Mouse (Mus musculus) forebrain, embryonic 12.5 days (tissue): ENCODE results near the gene Fgfr2. TPM values are rescaled to one million over a fixed set of nuclear protein-coding genes. Genes with fewer than 3 reads are reported as not detected.

Experiments used
- ATAC-seq: fragments of 200-750 bp; cut with Nextera tagmentation; 2 replicates; pipeline ENCODE4 v1.8.0; 2017; ENCODE audit warnings: moderate TSS enrichment; ENCODE audit not compliant: low FRiP score
- H3K27ac ChIP-seq: fragments of 300-500 bp; sonication (generic); 2 replicates; pipeline ENCODE4 v1.5.1; 2016; ENCODE audit warnings: mild to moderate bottlenecking
- H3K27me3 ChIP-seq: fragments of 300-500 bp; sonication (generic); 2 replicates; pipeline ENCODE4 v1.6.1; 2016; ENCODE audit warnings: mild to moderate bottlenecking
- H3K36me3 ChIP-seq: fragments of 300-500 bp; sonication (generic); replicated peaks from 2 replicates; pipeline ENCODE4 v1.6.1; 2016; ENCODE audit warnings: mild to moderate bottlenecking
- H3K4me1 ChIP-seq: fragments of 300-500 bp; sonication (generic); 2 replicates; pipeline ENCODE4 v1.6.1; 2016
- H3K4me2 ChIP-seq: fragments of 300-500 bp; sonication (generic); 2 replicates; pipeline ENCODE4 v1.6.1; 2016; ENCODE audit warnings: mild to moderate bottlenecking, moderate library complexity
- H3K4me3 ChIP-seq: fragments of 300-500 bp; sonication (generic); replicated peaks from 2 replicates; pipeline ENCODE4 v1.5.1; 2016; ENCODE audit warnings: mild to moderate bottlenecking
- H3K9ac ChIP-seq: fragments of 300-500 bp; sonication (generic); 2 replicates; pipeline ENCODE4 v1.6.1; 2016; ENCODE audit warnings: mild to moderate bottlenecking
- H3K9me3 ChIP-seq: fragments of 300-500 bp; sonication (generic); 2 replicates; pipeline ENCODE4 v1.6.1; 2016
- WGBS: fragments of 180-500 bp; shearing (Covaris S2); methylation state at CpG from one replicate; pipeline ENCODE4 v1.1.7; 2016; 5-methylcytosine and 5-hydroxymethylcytosine counted together
- polyA plus RNA-seq: library from polyadenylated mRNA; unstranded; fragments of >200 nt; fragmentation: Nextera tagmentation; extraction: Ambion mirVana; gene quantifications from 2 replicates; pipeline ENCODE4 v1.2.1, GENCODE M21; 2016

The Fgfr2 gene
- polyA plus RNA-seq, 1 experiment from 2014 or later: 89.6 TPM

DNA sequence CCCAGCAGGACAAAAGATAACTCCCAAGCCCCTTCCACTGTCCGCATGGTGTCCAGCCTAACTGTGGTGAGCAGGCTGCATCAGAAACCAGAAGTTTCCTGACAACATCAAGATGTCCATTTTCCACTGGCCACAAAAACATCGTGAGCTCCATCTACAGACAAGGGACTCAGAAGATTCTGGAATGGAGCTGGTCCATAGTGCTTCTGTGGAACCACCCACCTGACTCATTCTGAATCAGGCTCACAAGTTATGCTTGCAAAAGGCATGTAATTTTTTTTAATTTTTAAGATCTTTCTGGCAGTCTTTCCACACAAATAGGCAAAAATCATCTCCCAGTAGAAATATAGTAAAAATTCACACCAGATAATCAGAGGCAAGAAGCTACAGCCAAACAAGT is 2935.0 kb downstream of the Fgfr2 start:
- peaks cover 53% of the 10 kb centered on the region for H3K36me3 ChIP-seq

DNA sequence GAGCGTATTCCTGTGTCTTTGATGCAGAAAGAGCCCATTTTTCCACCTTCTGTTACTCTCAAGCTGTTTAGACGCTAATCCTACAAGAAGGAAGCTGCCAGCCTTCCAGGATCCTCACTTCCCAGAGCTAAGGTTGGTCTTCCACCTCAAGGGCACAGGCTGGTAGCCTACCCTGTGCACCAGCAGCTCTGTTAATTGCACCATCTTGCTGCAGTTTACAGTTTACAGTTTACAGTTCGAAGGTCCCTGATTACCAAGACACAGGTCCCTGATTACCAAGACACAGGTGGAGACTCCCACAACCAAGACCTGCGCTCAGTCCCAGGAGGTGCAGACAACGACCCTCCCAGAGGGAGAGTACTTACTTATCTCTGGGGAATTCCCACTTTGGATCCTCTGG is 2938.3 kb downstream of the Fgfr2 start:
- H3K4me1 ChIP-seq: peaks cover 18% of the 10 kb centered on the region
- ATAC-seq: no peak
- peaks cover 53% of the 10 kb centered on the region for H3K36me3 ChIP-seq
- no peak overlapping the region for H3K9ac ChIP-seq
- H3K27me3 ChIP-seq: no peaks in the 10 kb centered on the region
- H3K4me3 ChIP-seq: no peak overlapping the region
- H3K9me3 ChIP-seq: no peaks in the 10 kb centered on the region
- 86% methylated on average over 5 of the region's 5 CpGs for WGBS
- no peak overlapping the region for H3K27ac ChIP-seq
- H3K4me2 ChIP-seq: no peak overlapping the region

More for the DNA sequence above, 2935.0 kb downstream of the Fgfr2 start:
- 92% methylated on average over 2 of the region's 2 CpGs for WGBS
- no peak overlapping the region for H3K4me3 ChIP-seq
- no peak overlapping the region for H3K27ac ChIP-seq
- H3K4me2 ChIP-seq: no peak overlapping the region
- ATAC-seq: no peak
- peaks cover 4% of the 10 kb centered on the region; the same call in 1 of the 2 replicates for H3K4me1 ChIP-seq
- no peaks in the 10 kb centered on the region for H3K9me3 ChIP-seq
- no peaks in the 10 kb centered on the region for H3K27me3 ChIP-seq
- no peak overlapping the region for H3K9ac ChIP-seq

DNA sequence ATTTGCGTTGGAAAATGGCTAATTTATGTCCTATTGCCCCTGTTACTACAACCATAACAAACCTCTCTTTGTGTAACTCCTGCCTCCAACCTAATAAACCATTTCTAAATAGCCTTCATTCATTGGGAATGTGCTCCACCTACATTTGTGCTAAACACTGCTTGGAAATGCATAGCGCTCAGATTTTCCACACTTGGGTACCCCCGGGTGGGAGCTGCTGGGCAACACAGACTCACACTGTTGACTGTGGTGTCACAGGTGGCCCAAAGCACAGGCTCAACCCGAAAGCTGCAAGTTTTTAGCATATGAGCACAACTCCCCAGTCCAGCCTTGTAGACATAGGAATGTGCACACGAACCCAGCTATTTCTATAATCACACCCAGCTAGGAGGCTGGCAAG is 2939.2 kb downstream of the Fgfr2 start:
- H3K4me2 ChIP-seq: no peak overlapping the region
- H3K9ac ChIP-seq: no peak overlapping the region
- ATAC-seq: no peak
- no peak overlapping the region for H3K27ac ChIP-seq
- peaks cover 53% of the 10 kb centered on the region for H3K36me3 ChIP-seq
- peaks cover 18% of the 10 kb centered on the region for H3K4me1 ChIP-seq
- no peaks in the 10 kb centered on the region for H3K27me3 ChIP-seq
- no peak overlapping the region for H3K4me3 ChIP-seq
- no peaks in the 10 kb centered on the region for H3K9me3 ChIP-seq
- WGBS: 61% methylated on average over 5 of the region's 5 CpGs

DNA sequence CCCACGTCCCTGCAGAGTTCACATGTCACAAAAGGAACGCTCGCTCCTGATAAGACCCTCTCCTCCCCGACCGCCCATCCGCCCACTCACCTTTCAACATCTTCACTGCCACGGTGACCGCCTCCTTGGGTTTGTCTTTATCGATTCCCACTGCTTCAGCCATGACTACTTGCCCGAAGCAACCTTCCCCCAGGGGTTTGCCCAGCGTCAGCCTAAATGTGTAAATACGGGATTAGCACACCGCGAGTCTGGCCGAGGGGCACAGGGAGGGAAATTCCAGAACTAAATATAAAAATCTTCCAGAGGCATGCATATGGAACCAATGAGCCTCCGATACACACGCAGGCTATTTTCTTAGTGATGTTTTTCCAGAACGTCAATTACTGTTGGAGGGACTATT is 2940.6 kb downstream of the Fgfr2 start:
- ATAC-seq: no peak
- no peaks in the 10 kb centered on the region for H3K27me3 ChIP-seq
- peaks cover 18% of the 10 kb centered on the region for H3K4me1 ChIP-seq
- H3K4me3 ChIP-seq: no peak overlapping the region
- no peaks in the 10 kb centered on the region for H3K9me3 ChIP-seq
- WGBS: 23% methylated on average over 18 of the region's 18 CpGs
- H3K36me3 ChIP-seq: peaks cover 65% of the 10 kb centered on the region
- H3K4me2 ChIP-seq: no peak overlapping the region
- H3K9ac ChIP-seq: no peak overlapping the region
- H3K27ac ChIP-seq: no peak overlapping the region

DNA sequence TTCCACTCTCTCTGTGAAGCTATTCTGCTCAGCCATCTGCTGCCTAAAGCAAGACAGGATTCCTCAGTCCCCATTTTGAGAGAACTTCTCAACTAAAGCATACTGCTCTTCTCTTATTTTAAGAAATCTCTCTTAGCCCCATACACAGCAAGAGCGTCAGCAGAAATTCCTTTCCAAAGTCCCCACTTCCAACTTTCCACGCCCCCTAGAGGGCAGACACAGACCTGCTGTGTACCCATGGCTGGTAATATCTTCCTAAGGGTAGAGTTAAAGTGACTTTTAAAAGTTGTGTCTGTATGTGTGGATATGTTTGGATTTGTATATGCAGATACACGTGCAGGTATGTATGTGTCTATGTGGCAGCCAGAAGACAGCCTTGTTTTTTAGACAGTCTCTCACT is 2944.2 kb downstream of the Fgfr2 start:
- Histone ChIP-seq H3K36me3 (peaks cover 60% of the 10 kb centered on the region), H3K4me2 (no peak overlapping the region), H3K27ac (no peak overlapping the region), H3K4me3 (no peak overlapping the region), H3K9ac (no peak overlapping the region), H3K4me1 (peaks cover 17% of the 10 kb centered on the region), H3K9me3 (no peaks in the 10 kb centered on the region), H3K27me3 (no peaks in the 10 kb centered on the region)
- ATAC-seq: no peak
- WGBS: 65% methylated on average over 3 of the region's 3 CpGs

DNA sequence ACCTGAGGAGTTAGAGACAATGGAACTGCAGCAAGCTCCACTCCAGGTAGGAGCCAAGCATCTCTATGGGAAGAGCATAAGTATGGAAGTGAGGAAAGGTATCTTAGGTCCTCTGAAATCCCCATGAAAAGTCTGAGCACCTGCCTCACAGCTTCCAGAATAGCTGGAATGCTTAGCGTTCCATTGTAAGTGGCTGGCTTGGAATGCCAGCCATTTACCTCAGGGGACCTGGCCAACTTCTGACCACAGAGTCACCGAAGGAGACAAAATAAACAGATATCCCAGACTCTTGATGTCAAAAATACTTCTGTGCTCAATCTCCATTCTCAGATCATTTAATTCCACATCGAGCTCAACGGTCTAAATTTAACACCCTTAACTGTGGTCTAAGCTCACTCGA is 2946.1 kb downstream of the Fgfr2 start:
- H3K36me3 ChIP-seq: peaks cover 73% of the 10 kb centered on the region
- no peaks in the 10 kb centered on the region for H3K27me3 ChIP-seq
- H3K9ac ChIP-seq: no peak overlapping the region
- no peak overlapping the region for H3K4me2 ChIP-seq
- H3K9me3 ChIP-seq: no peaks in the 10 kb centered on the region
- H3K27ac ChIP-seq: no peak overlapping the region
- no peak for ATAC-seq
- 84% methylated on average over 5 of the region's 5 CpGs for WGBS
- H3K4me3 ChIP-seq: no peak overlapping the region
- peaks cover 5% of the 10 kb centered on the region; the same call in 1 of the 2 replicates for H3K4me1 ChIP-seq

DNA sequence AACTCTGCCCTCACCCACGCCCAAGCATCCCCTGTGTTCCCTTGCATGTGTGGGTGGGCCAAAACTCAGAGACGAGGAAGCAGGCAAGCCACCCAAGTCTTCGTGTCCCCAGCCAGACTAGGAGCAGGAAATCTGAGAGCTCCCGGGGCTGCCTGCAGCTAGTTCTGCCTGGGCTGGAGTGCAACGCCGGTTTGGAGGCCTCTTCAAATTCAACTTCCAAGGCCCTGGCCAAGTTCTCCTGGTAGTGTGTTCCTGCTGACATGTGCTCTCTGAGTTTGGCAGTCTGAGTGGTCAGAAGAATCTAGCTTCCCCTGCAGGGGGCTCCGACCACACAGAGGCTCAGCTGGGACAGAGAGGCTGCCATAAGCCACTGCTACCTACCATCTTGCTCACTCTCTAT is 2948.6 kb downstream of the Fgfr2 start:
- ATAC-seq: no peak
- Histone ChIP-seq H3K4me3 (no peak overlapping the region), H3K27me3 (no peaks in the 10 kb centered on the region)

DNA sequence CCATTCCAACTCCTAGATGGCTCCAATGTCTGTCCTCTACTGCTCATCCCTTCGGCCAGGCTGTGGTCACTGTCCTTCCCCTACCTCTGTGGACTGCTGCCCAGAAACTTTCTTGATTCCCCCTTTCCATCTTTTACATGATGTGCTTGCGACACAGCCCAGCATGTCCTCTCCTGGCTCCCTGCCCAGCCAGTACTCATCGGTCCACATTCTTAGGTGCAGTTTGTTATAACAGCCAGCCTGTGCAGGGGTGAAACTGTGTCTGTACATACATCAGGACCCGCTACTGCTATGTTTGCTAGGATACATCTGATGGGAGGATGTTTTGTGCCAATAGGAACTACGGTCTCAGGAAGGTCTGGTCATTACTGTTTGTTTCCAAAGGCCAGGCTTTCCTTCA is 2949.2 kb downstream of the Fgfr2 start:
- no peaks in the 10 kb centered on the region for H3K9me3 ChIP-seq
- H3K4me3 ChIP-seq: no peak overlapping the region
- H3K4me2 ChIP-seq: no peak overlapping the region
- ATAC-seq: no peak
- H3K27ac ChIP-seq: no peak overlapping the region
- H3K9ac ChIP-seq: no peak overlapping the region
- 0 out of 2 replicates have a peak, but pooled peaks cover 3% of the 10 kb centered on the region for H3K27me3 ChIP-seq
- H3K36me3 ChIP-seq: peaks cover 89% of the 10 kb centered on the region
- H3K4me1 ChIP-seq: peaks cover under 1% of the 10 kb centered on the region
- 88% methylated on average over 5 of the region's 5 CpGs for WGBS

More for the DNA sequence above, 2948.6 kb downstream of the Fgfr2 start:
- no peak overlapping the region for H3K27ac ChIP-seq
- no peaks in the 10 kb centered on the region for H3K4me1 ChIP-seq
- H3K9ac ChIP-seq: no peak overlapping the region
- no peaks in the 10 kb centered on the region for H3K9me3 ChIP-seq
- H3K4me2 ChIP-seq: no peak overlapping the region
- 83% methylated on average over 7 of the region's 7 CpGs for WGBS
- H3K36me3 ChIP-seq: peaks cover 86% of the 10 kb centered on the region

DNA sequence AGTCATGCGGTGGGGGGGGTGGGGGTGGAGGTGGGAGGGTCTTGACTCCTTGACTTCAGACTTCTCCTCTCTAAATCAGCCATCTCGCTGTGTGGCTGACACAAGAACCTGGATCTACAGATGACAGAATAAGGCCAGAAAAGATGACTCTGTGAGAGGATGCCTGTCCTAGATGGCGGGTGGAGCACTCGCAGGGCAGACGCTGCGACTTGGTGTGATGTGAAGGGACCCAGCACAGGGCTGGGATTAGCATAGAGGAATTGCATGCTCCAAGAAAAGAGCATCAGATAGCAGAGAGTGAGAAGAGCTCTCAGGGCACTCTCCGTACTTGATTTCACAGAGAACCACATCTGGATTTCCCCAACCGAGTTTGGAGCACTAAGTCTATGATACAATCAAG is 2953.0 kb downstream of the Fgfr2 start:
- no peak for ATAC-seq
- H3K27me3 ChIP-seq: 0 out of 2 replicates have a peak, but pooled peaks cover 3% of the 10 kb centered on the region
- H3K4me2 ChIP-seq: no peak overlapping the region
- peaks cover 70% of the 10 kb centered on the region for H3K36me3 ChIP-seq
- H3K4me3 ChIP-seq: no peak overlapping the region
- WGBS: 87% methylated on average over 8 of the region's 8 CpGs
- H3K9ac ChIP-seq: no peak overlapping the region
- no peaks in the 10 kb centered on the region for H3K9me3 ChIP-seq
- H3K4me1 ChIP-seq: peaks cover 27% of the 10 kb centered on the region
- no peak overlapping the region for H3K27ac ChIP-seq

DNA sequence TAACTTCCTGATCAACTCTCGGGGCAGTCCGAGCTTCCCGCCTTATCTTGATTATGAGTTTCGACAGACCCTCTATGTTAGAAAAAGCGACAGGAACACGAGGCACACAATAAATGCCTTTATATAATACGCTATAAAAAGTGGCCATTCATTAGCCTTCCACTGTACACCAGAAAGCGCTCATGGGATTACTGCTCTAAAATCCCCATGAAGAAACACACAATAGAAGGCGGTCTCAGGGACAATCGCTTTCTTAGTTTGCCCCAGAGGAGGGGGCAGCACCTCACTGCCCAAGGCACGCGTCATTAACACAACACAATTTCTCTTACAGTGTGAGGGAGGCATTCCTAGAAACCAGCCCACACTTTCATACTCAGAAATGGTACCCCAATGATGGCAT is 2954.9 kb downstream of the Fgfr2 start:
- 28% methylated on average over 12 of the region's 12 CpGs for WGBS
- Histone ChIP-seq H3K9me3 (no peaks in the 10 kb centered on the region), H3K27ac (no peak overlapping the region), H3K4me1 (peaks cover 27% of the 10 kb centered on the region), H3K9ac (no peak overlapping the region), H3K4me3 (no peak overlapping the region), H3K4me2 (no peak overlapping the region), H3K36me3 (peaks cover 69% of the 10 kb centered on the region), H3K27me3 (0 out of 2 replicates have a peak, but pooled peaks cover 3% of the 10 kb centered on the region)
- 0 out of 2 replicates have a peak, but pooled peaks have one; percentile 33 for ATAC-seq

DNA sequence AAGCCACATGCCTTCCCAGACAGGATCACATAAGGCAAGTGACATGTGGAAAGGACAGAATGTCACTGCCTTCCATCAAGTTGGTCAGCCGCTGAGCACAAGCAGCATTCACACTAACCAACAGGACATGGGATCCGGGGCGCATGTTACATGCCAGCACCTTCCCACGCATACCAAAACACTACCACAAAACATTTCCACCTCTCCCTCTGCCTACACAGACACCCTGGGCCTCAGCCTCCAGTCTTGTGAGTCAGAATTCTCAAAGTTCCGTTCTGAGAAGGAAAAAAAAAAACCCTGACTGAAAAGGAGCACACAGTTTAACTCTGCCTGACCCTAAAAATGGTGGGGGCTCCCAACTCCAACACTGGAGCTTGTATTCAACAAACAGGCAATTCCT is 2955.9 kb downstream of the Fgfr2 start:
- peaks cover 27% of the 10 kb centered on the region for H3K4me1 ChIP-seq
- no peak overlapping the region for H3K4me3 ChIP-seq
- no peak overlapping the region for H3K4me2 ChIP-seq
- no peak for ATAC-seq
- no peak overlapping the region for H3K27ac ChIP-seq
- peaks cover 65% of the 10 kb centered on the region for H3K36me3 ChIP-seq
- no peaks in the 10 kb centered on the region for H3K9me3 ChIP-seq
- 81% methylated on average over 5 of the region's 5 CpGs for WGBS
- 0 out of 2 replicates have a peak, but pooled peaks cover 3% of the 10 kb centered on the region for H3K27me3 ChIP-seq
- no peak overlapping the region for H3K9ac ChIP-seq

DNA sequence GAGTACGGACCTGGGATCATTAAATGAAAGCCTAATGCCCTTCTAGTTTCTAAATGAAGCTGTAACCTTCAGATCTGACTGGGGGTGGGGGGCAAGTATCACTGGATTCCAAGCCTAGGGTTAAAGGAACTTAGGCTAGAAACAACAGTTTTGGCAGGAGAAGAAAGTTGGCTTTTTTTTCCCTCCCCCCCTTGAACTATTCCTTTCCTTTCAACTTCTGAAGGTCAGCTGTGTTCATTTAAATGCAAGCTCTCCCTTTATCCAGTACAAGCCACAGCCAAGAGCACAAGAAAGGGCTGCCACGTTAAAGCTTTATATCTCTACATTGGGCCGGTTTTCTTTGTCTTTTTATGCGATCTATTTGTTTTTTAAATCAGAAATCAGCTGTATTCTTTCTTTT is 2957.0 kb downstream of the Fgfr2 start:
- no peak overlapping the region for H3K4me2 ChIP-seq
- no peak overlapping the region for H3K4me3 ChIP-seq
- peaks cover 61% of the 10 kb centered on the region for H3K36me3 ChIP-seq
- 40% methylated on average over 4 of the region's 4 CpGs for WGBS
- H3K27me3 ChIP-seq: 0 out of 2 replicates have a peak, but pooled peaks cover 3% of the 10 kb centered on the region
- no peak for ATAC-seq
- H3K9me3 ChIP-seq: no peaks in the 10 kb centered on the region
- H3K9ac ChIP-seq: no peak overlapping the region
- peaks cover 27% of the 10 kb centered on the region for H3K4me1 ChIP-seq
- no peak overlapping the region for H3K27ac ChIP-seq

DNA sequence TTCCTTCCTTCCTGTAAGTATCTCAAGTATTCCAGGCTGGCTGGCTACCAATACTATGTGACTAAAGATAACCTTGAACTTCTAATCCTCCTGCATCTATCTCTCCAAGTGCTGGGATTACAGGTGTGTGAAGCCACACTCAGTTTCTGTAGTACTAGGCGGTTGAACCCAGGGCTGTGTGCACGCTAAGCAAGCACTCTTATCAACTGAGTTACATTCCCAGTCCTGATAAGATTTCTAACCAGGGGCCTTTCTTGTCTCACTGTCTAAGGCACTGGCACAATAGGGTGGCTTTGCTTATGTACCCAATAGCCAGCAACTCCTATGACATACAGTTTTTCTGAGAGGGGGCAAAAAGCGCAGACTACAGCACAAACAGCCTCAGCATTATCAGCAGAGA is 2957.7 kb downstream of the Fgfr2 start:
- Histone ChIP-seq H3K9me3 (no peaks in the 10 kb centered on the region), H3K4me1 (peaks cover 27% of the 10 kb centered on the region), H3K4me3 (no peak overlapping the region), H3K36me3 (peaks cover 54% of the 10 kb centered on the region), H3K4me2 (no peak overlapping the region), H3K27ac (no peak overlapping the region), H3K9ac (no peak overlapping the region), H3K27me3 (0 out of 2 replicates have a peak, but pooled peaks cover 3% of the 10 kb centered on the region)
- ATAC-seq: no peak
- WGBS: 90% methylated on average over 3 of the region's 3 CpGs
